Mouse (Mus musculus) stomach, embryonic 16.5 days (tissue): Measurements from ENCODE around the gene Khdc3. TPM values are rescaled to one million over a fixed set of nuclear protein-coding genes. Genes with fewer than 3 reads are reported as not detected.
"Not testable (repeated sequence)": the region's sequence is repeated elsewhere in the genome, so short reads cannot be mapped to it uniquely, and the experiment has no call there.

ENCODE experiments used
- ATAC-seq: fragments of 200-750 bp; cut with Nextera tagmentation; 2 replicates; pipeline ENCODE4 v1.8.0; 2017; ENCODE audit warnings: moderate number of reproducible peaks, moderate TSS enrichment; ENCODE audit not compliant: insufficient read depth, low FRiP score
- H3K27ac ChIP-seq: fragments of 300-500 bp; sonication (generic); 2 replicates; pipeline ENCODE4 v1.5.1; 2014; ENCODE audit warnings: low read length
- H3K27me3 ChIP-seq: fragments of 300-500 bp; sonication (generic); 2 replicates; pipeline ENCODE4 v1.6.1; 2014; ENCODE audit warnings: low read length, control low read depth, mixed read lengths; ENCODE audit not compliant: control insufficient read depth, insufficient read depth
- H3K36me3 ChIP-seq: fragments of 300-500 bp; sonication (generic); 2 replicates; pipeline ENCODE4 v1.6.1; 2014; ENCODE audit warnings: low read length; ENCODE audit not compliant: control insufficient read depth, insufficient read depth
- H3K4me1 ChIP-seq: fragments of 300-500 bp; sonication (generic); 2 replicates; pipeline ENCODE4 v1.6.1; 2014; ENCODE audit warnings: low read length, control low read depth, mixed read lengths; ENCODE audit not compliant: control insufficient read depth, insufficient read depth
- H3K4me2 ChIP-seq: fragments of 300-500 bp; sonication (generic); 2 replicates; pipeline ENCODE4 v1.6.1; 2014; ENCODE audit warnings: low read depth, low read length, mixed read lengths
- H3K4me3 ChIP-seq: fragments of 300-500 bp; sonication (generic); replicated peaks from 2 replicates; pipeline ENCODE4 v1.5.1; 2014; ENCODE audit warnings: mild to moderate bottlenecking, low read length
- H3K9ac ChIP-seq: fragments of 300-500 bp; sonication (generic); 2 replicates; pipeline ENCODE4 v1.6.1; 2014; ENCODE audit warnings: low read length
- H3K9me3 ChIP-seq: fragments of 300-500 bp; sonication (generic); replicated peaks from 2 replicates; pipeline ENCODE4 v1.6.1; 2016; ENCODE audit warnings: low read length, control low read depth; ENCODE audit not compliant: control insufficient read depth
- WGBS: fragments of 180-500 bp; shearing (Covaris S2); extraction: QIAGEN DNeasy Blood & Tissue Kit; methylation state at CpG from one replicate; pipeline ENCODE4 v1.1.7; 2014; 5-methylcytosine and 5-hydroxymethylcytosine counted together
- polyA plus RNA-seq: library from polyadenylated mRNA; unstranded; fragments of >200 nt; fragmentation: Nextera tagmentation; extraction: Ambion mirVana; gene quantifications from 2 replicates; pipeline ENCODE4 v1.2.1, GENCODE M21; 2015

The Khdc3 gene
- polyA plus RNA-seq, 1 experiment from 2014 or later: 0.10 TPM

DNA sequence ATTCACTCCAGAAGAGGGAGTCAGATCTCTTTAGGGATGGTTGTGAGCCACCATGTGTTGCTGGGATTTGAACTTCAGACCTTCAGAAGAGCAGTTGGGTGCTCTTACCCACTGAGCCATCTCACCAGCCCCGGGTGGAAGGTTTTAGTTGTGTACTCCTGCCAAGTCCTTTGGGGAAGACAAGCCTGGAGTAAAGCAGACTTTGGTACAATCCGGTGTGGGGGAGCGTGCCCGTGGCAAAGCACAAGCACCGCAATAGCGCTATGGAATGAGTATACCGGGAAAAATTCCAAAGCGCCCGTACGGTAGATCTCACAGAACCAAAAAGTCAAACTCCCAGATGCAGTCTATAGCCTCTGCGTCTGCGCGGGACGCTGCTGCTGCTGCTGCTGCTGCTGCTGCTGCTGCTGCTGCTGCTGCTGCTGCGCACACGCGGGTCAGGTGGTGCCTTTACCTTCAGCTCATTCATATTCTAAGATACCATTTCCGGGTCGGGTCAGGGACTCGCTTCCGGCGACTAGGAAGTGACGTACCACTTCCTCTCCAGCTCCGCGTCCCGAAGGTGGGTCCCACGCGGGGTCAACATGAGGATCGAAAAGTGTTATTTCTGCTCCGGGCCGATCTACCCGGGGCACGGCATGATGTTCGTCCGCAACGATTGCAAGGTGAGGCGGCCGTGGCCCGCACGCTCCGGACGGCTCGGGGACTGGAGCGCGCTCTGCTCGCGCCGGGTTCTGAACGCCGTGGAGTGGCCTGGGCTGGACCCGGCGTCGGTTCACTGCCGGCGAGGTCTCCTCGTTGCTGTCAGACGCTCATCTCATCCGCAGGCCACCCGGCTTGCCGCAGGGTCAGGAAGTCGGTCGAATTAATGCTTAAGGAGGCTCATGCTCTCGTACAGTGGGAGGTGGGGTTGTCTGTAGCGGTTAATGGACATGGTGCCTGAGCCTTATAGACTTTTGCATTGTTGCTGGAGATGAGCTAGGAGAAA, 11.6 kb downstream of the Khdc3 start, which contains the start of gene Rsl24d1:
Gene Rsl24d1, plus strand, starts transcription at position 508 of the 988 bp plus-strand sequence.
- H3K4me1 ChIP-seq: peaks cover 5% of the 10 kb centered on the region; the same call in 1 of the 2 replicates
- H3K4me2 ChIP-seq: peak within 1 kb of the TSS; percentile 79
- H3K9me3 ChIP-seq: no peaks in the 10 kb centered on the region
- H3K9ac ChIP-seq: peak within 1 kb of the TSS; percentile 88
- peak; percentile 96 for ATAC-seq
- peaks cover 4% of the 10 kb centered on the region; the same call in 1 of the 2 replicates for H3K36me3 ChIP-seq
- H3K27ac ChIP-seq: peak within 1 kb of the TSS; percentile 82
- under 1% methylated on average over 64 of the region's 64 CpGs for WGBS
- no peaks in the 10 kb centered on the region for H3K27me3 ChIP-seq
- H3K4me3 ChIP-seq: peak within 1 kb of the TSS; percentile 80

DNA sequence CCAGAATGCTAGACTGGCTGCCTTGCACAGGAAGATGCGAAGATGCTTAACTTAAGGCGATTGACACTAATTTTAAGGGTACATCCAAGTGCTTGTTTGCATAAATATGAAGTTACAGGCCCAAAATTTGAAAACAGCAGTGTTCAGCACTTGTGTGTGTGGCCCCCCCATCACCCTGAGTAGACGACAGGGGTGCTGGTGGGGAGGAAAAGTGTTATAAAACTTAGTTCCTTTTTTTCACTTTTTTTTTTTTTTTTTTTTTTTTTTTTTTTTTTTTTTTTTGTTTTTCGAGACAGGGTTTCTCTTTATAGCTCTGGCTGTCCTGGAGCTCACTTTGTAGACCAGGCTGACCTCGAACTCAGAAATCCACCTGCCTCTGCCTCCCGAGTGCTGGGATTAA, 15.1 kb downstream of the Khdc3 start:
- not testable (repeated sequence) for H3K9ac ChIP-seq, ATAC-seq, H3K27ac ChIP-seq, H3K27me3 ChIP-seq, H3K4me1 ChIP-seq, H3K4me3 ChIP-seq, H3K4me2 ChIP-seq, H3K9me3 ChIP-seq
- 85% methylated on average over 6 of the region's 6 CpGs for WGBS
- H3K36me3 ChIP-seq: peaks cover 13% of the 10 kb centered on the region

DNA sequence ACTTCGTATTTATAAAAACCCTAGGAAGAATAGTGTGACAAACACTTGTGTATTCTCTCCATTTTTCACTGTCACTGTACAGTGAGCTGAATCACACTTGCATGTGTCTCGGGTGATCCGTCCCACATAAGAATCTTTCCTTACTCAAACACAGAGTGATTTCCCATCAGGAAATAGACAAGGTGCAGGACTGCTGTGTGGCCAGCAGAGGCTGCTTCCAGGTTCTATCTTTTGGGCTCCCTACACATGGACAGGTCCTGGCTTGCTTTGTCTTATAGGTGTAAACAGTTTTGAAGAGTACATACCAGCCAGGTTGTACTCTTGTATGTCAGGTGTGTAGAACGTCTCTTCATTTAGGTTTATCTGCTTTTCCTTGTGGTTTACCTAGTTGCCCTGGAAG, 16.4 kb downstream of the Khdc3 start:
- ATAC-seq: no peak
- 82% methylated on average over 4 of the region's 4 CpGs for WGBS
- no peaks in the 10 kb centered on the region for H3K9me3 ChIP-seq
- H3K4me2 ChIP-seq: no peak overlapping the region
- H3K27ac ChIP-seq: no peak overlapping the region
- H3K4me1 ChIP-seq: peaks cover 5% of the 10 kb centered on the region; the same call in 1 of the 2 replicates
- peaks cover 13% of the 10 kb centered on the region for H3K36me3 ChIP-seq
- no peak overlapping the region for H3K4me3 ChIP-seq
- H3K27me3 ChIP-seq: no peaks in the 10 kb centered on the region
- no peak overlapping the region for H3K9ac ChIP-seq

DNA sequence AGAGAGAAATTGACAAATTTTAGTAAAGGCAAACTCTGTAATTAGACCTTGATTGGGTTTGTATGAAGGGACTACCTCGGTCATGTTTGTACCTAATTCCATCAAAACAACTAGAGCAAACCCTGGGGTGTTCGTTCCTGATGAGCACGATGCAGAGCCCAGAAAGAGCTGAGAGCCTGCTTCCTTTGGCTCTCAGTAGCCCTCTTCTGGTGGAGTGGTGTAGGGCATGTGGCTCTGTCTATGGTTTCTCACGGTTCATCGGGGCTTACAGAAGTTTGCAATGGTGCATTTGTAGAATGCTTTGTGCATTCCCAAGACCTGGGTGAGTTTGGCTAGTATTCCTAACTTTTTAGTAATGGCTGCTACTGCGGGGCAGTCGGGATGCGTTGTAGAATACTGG, 20.1 kb downstream of the Khdc3 start:
- no peak overlapping the region for H3K9ac ChIP-seq
- 68% methylated on average over 8 of the region's 8 CpGs for WGBS
- H3K4me3 ChIP-seq: no peak overlapping the region
- no peak for ATAC-seq
- H3K27ac ChIP-seq: no peak overlapping the region
- no peaks in the 10 kb centered on the region for H3K9me3 ChIP-seq
- H3K36me3 ChIP-seq: peaks cover 28% of the 10 kb centered on the region
- H3K4me2 ChIP-seq: no peak overlapping the region
- H3K27me3 ChIP-seq: no peaks in the 10 kb centered on the region
- H3K4me1 ChIP-seq: no peaks in the 10 kb centered on the region

DNA sequence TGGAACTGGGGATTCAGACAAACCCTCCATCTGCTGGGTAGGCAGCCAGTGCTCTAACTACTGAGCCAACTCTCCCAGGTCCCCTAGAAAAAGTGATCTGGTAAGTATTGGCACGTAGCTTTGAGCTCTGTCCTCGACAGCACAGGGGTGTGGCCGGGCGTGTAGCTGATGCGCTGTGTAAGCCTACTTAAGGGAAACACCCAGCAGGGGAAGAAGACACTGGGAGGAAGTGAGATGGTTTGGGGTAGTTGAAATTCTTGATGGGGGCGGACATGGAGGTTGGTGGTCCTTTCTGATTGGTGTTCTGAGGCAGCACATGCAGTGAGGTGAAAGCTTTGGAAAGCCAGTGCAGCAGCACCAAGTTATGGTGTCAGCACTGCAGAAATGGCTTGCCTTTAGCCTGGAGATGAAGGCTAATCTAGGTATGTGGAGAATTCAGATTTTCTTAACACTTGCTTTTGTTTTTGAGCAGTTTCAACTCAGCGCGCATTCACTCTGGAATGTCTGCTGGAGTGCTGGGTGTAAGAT, 23.5 kb downstream of the Khdc3 start:
- 86% methylated on average over 8 of the region's 8 CpGs for WGBS
- Histone ChIP-seq H3K9ac (no peak overlapping the region), H3K9me3 (no peaks in the 10 kb centered on the region), H3K4me1 (no peaks in the 10 kb centered on the region), H3K27ac (no peak overlapping the region), H3K4me3 (no peak overlapping the region), H3K4me2 (no peak overlapping the region), H3K27me3 (no peaks in the 10 kb centered on the region), H3K36me3 (peaks cover 29% of the 10 kb centered on the region)
- no peak for ATAC-seq

DNA sequence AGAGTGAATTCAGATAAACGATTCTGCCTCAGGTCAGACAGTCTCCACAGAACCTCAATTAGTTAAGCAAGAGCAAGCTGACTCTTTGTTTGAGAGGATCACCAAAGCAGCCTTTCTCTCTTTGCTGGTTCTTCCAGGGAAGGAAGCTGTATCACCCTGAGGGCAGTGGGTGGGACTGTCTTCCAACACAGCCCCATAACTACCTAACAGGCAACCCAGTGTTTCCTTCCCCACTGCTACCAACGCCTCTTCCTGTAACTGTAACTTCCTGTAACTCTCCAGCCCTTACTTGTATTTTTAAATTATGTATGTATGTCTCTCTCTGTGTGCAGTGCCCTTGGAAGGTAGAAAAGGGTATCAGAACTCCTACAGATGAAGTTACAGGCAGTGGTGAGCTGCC, 25.8 kb downstream of the Khdc3 start:
- peaks cover 23% of the 10 kb centered on the region for H3K36me3 ChIP-seq

DNA sequence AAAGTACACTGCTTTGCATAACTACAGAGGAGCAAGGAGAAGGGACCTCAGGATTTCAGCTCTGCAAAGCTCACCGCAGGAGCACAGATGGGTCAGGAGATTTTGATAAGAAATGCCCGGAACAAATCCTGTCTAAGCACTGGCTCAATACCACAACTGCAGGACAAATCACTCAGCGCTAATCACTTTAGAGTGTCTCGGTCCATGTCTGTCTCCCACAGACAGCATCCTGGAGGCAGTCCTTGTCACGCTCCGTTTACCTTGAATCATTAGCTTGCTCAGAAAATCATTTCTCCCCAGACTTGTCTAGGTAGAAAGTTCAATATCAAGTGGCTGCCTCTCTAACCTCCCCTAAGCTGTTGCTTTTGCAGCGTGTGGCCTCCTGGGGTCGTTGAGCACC, 28.2 kb downstream of the Khdc3 start:
- peaks cover 18% of the 10 kb centered on the region for H3K36me3 ChIP-seq
- WGBS: 86% methylated on average over 8 of the region's 8 CpGs

More for the DNA sequence above, 25.8 kb downstream of the Khdc3 start:
- no peak overlapping the region for H3K9ac ChIP-seq
- no peak for ATAC-seq
- H3K4me3 ChIP-seq: no peak overlapping the region
- no peaks in the 10 kb centered on the region for H3K4me1 ChIP-seq
- H3K9me3 ChIP-seq: no peaks in the 10 kb centered on the region
- H3K4me2 ChIP-seq: no peak overlapping the region
- no peak overlapping the region for H3K27ac ChIP-seq
- WGBS: 85% methylated on average over 2 of the region's 2 CpGs
- no peaks in the 10 kb centered on the region for H3K27me3 ChIP-seq

DNA sequence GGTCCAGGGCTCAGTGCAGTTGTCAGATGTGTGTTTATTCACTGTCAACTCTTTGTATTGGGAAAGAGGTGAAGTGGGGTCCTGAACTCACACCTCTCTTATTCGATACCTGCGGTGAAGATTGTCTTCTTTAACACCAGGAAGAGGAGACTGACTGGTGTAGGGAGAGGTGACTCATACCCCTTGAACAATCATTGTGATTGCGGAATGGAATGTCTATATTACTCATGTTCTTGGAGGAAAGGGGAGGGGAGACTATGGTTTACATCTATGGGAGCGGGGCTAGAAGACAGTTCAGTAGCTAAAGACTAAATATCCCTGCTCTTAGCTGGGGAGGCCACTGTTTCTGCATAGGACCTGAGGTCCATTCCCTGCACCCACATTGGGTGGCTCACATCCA, 28.9 kb downstream of the Khdc3 start:
- peaks cover 18% of the 10 kb centered on the region for H3K36me3 ChIP-seq
- H3K9me3 ChIP-seq: no peaks in the 10 kb centered on the region
- ATAC-seq: no peak
- WGBS: 68% methylated on average over 4 of the region's 4 CpGs
- no peak overlapping the region for H3K4me3 ChIP-seq
- no peak overlapping the region for H3K9ac ChIP-seq
- H3K27ac ChIP-seq: no peak overlapping the region
- no peaks in the 10 kb centered on the region for H3K27me3 ChIP-seq
- H3K4me1 ChIP-seq: no peaks in the 10 kb centered on the region
- no peak overlapping the region for H3K4me2 ChIP-seq

More for the DNA sequence above, 28.2 kb downstream of the Khdc3 start:
- H3K4me2 ChIP-seq: no peak overlapping the region
- no peak overlapping the region for H3K4me3 ChIP-seq
- no peaks in the 10 kb centered on the region for H3K27me3 ChIP-seq
- H3K27ac ChIP-seq: no peak overlapping the region
- H3K9me3 ChIP-seq: no peaks in the 10 kb centered on the region
- H3K9ac ChIP-seq: no peak overlapping the region
- no peaks in the 10 kb centered on the region for H3K4me1 ChIP-seq
- no peak for ATAC-seq

DNA sequence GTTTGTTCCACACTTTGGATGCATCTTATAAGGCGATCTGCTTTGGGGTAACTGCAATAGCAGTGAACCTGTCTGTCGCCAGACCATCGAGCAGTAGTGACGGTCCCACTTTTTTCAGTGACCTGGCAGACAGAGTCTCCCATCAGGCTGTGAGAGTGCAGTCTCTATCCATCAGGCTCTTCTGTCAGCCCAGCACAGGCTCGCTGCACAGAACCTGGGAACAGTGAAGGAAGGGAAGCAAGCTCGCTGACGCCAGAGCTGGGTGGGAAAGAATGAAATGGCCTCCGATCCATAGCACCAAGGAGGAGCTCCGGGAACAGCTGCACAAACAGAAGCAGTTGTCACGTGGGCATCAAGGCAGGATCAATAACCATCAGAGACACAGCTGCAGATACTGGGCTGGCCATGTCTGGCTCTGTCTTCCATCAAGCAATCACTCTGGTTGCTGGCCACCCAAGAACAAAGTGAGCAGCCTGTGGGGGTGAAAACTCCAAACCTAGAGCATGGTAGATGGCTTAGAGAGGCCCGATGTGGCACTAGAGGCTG, 35.8 kb downstream of the Khdc3 start:
- H3K27me3 ChIP-seq: no peaks in the 10 kb centered on the region
- no peak overlapping the region for H3K4me2 ChIP-seq
- no peaks in the 10 kb centered on the region for H3K9me3 ChIP-seq
- H3K4me1 ChIP-seq: no peaks in the 10 kb centered on the region
- no peaks in the 10 kb centered on the region for H3K36me3 ChIP-seq
- ATAC-seq: no peak
- 40% methylated on average over 11 of the region's 11 CpGs for WGBS
- H3K27ac ChIP-seq: no peak overlapping the region
- no peak overlapping the region for H3K9ac ChIP-seq
- no peak overlapping the region for H3K4me3 ChIP-seq
